Mouse (Mus musculus) common myeloid progenitor, adult 5-6 weeks (primary cell): ENCODE measurements around the gene Olfr974. TPM values are rescaled to one million over a fixed set of nuclear protein-coding genes. Genes with fewer than 3 reads are reported as not detected.
"Not testable (repeated sequence)": the region's sequence is repeated elsewhere in the genome, so short reads cannot be mapped to it uniquely, and the experiment has no call there.

Experiments used
- ATAC-seq: replicated peaks from 2 replicates; pipeline ENCODE4 v1.8.0; 2016; ENCODE audit warnings: low read depth, mild to moderate bottlenecking, moderate TSS enrichment, inconsistent platforms; ENCODE audit not compliant: poor library complexity, severe bottlenecking
- total RNA-seq: library from RNA; stranded (forward); fragments of 200-1000, 187-1606 nt; gene quantifications from 2 replicates; pipeline ENCODE4 v1.2.3, GENCODE M21; 2017

The Olfr974 gene
- not detected in 2 replicates for total RNA-seq

DNA sequence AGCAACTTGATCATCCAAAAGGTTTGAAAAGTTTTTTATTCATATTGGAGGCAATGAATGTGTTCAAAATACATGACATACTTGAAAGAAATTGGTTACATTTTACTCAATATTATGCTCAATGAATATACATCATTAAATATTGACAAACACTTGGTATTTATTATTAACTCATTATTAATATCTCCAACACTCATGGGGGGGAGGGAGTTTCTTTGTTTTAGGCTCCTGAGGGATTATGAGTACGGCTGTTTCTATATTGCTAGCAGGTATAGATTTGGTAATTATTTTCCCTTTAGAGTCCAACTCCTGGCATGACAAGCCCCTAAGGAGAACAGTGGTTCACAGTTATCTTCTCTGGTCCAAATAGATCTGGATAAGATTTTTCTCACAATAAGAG is at the start of gene Olfr974:
Gene Olfr974 (plus strand): TSS at position 301 of the 400 bp plus-strand sequence.
- no peak for ATAC-seq

DNA sequence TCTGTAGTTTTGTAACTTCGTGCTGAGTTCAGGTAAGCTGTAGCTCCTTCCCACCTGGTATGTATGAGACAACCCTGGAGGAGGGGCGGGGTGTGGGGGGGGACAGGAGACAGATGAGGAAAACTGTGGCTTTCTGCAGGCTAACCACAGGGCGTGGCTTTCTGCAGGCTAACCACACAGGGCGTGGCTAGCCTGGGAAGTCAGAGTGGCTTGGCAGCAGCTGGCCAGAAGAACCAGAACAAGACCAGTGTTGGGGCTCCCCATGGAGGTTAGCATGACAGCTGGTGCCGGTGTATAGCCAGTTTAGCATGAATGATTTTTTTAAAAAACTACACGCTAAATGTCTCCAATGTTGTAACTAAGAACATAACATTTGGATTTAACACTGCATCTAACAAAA is 32.2 kb upstream of the Olfr974 start:
- ATAC-seq = peak; percentile 95

- ATAC-seq = no peak
Measured at GRCm38 (mm10) chr9:39907036-39907435, 30.3 kb upstream of the Olfr974 start, which contains the start of gene Olfr229. TSS of gene Olfr229 (plus strand) at chr9:39907336.

- peak; percentile 80 for ATAC-seq
Measured at GRCm38 (mm10) chr9:39909939-39910338, 27.4 kb upstream of the Olfr974 start.

DNA sequence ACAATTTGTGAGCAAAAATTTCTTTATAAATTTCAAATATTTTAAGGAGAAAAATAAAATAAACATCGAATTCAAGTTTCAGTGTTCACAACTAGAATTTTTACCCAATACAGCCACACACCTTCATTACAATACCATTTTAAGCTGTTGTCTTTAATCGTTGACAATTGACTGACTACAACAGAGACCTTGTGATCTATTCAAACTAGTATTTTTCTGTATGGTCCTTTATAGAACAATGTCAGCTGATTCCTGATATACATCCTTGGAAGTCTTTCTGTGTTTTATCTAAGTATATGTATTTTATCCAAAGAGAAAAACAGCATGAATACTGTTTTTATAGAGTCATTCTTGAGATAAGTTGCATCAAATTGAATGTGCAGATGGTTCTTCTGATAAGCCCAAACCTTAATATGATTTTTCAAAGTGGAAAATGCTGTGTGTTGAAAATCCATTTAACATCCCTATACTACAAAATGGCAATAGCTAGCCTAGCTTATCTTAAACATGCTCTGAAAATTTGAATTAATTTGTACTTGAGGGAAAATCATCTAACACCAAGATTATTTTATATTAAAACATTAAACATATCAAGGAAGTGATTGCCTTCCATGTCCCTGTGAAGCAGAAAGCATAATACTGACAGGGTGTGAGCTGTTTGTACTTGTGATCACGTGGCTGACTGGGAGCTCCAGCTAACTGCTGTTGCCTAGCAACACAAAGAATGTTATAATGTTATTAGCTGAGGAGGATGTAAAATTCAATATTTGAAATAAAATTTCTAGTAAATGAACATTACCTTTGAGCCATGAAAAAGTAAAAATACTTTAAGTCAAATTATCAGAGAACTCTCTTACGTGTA is 9.1 kb upstream of the Olfr974 start:
- ATAC-seq = not testable (repeated sequence)

DNA sequence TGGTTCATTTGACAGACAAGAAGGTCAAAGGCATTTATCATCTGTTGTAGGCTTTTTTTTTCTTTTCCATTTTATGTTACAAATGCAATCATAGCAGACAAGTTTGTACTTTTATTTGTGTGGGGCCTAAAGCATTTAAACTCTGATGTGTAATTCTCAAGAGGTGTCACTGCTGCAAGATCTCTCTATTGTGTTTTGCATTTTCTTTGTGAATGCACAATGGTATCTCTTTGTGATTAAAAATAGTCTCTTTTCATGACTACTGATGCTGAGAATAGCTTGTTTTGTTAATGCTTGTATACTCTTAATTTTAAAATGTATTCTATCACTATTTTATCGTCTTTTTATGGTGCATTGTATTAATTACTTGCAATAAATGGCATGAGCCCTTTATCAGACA is 8.5 kb upstream of the Olfr974 start:
- not testable (repeated sequence) for ATAC-seq

DNA sequence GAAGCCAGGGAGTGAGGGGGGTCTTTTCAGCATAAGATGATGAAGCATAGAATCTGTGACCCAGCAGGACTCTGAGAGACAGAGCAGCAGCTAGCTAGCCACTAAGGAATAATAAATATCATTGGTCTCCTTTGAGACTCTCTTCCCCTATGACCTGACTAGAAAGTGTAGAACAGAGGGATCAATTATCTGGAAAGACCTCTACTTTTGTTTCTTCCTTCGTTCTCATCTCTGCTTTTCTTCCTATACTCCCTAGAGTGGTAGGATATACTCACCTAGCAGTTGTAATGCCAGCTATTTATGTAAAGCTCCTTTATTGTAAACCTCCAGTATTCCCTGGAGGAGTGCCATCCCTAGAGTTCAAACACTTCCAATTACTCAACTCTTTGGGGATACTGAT is 14.6 kb downstream of the Olfr974 start, which contains the start of gene Olfr975:
Gene Olfr975 (minus strand): TSS at position 101 of the 400 bp plus-strand sequence.
- no peak for ATAC-seq

GRCm38 (mm10) chr9:39961033-39961432 is 23.7 kb downstream of the Olfr974 start, which contains the start of gene Olfr976:
TSS of gene Olfr976 (minus strand) at chr9:39961133.
- not testable (repeated sequence) for ATAC-seq

- not testable (repeated sequence) for ATAC-seq
Measured at GRCm38 (mm10) chr9:39976581-39977145, 39.4 kb downstream of the Olfr974 start.

- no peak for ATAC-seq
Measured at GRCm38 (mm10) chr9:39991813-39992212, 54.5 kb downstream of the Olfr974 start, which contains the start of gene Olfr978. TSS of gene Olfr978 (plus strand) at chr9:39992113.

Other genes starting within 250 kb of the Olfr974 start
- not detected in 2 replicates for gene Olfr149, start 230.4 kb upstream of the Olfr974 start, total RNA-seq
- not detected in 2 replicates for gene Olfr965, start 226.1 kb upstream of the Olfr974 start, total RNA-seq
- gene Olfr150, start 206.5 kb upstream of the Olfr974 start, total RNA-seq = not detected in 2 replicates
- not detected in 2 replicates for gene Olfr967, start 191.3 kb upstream of the Olfr974 start, total RNA-seq
- not detected in 2 replicates for gene Olfr968, start 154.2 kb upstream of the Olfr974 start, total RNA-seq
- gene Olfr969, start 146.6 kb upstream of the Olfr974 start, total RNA-seq = not detected in 2 replicates
- not detected in 2 replicates for gene Olfr970, start 128.6 kb upstream of the Olfr974 start, total RNA-seq
- gene Olfr971, start 100.6 kb upstream of the Olfr974 start, total RNA-seq = not detected in 2 replicates
- not detected in 2 replicates for gene Olfr972, start 71.1 kb upstream of the Olfr974 start, total RNA-seq
- gene Olfr229, start 30.2 kb upstream of the Olfr974 start, total RNA-seq = not detected in 2 replicates
- not detected in 2 replicates for gene Olfr975, start 14.5 kb downstream of the Olfr974 start, total RNA-seq
- gene Olfr976, start 23.6 kb downstream of the Olfr974 start, total RNA-seq = not detected in 2 replicates
- not detected in 2 replicates for gene Olfr978, start 54.6 kb downstream of the Olfr974 start, total RNA-seq
- not detected in 2 replicates for gene Olfr979, start 66.0 kb downstream of the Olfr974 start, total RNA-seq
- gene Olfr980, start 72.1 kb downstream of the Olfr974 start, total RNA-seq = not detected in 2 replicates
- gene Olfr981, start 84.0 kb downstream of the Olfr974 start, total RNA-seq = not detected in 2 replicates
- gene Olfr982, start 136.3 kb downstream of the Olfr974 start, total RNA-seq = not detected in 2 replicates
- not detected in 2 replicates for gene Olfr983, start 156.1 kb downstream of the Olfr974 start, total RNA-seq
- gene Olfr984, start 176.7 kb downstream of the Olfr974 start, total RNA-seq = not detected in 2 replicates
- gene Olfr985, start 192.7 kb downstream of the Olfr974 start, total RNA-seq = not detected in 2 replicates
- gene Tmem225, start 210.6 kb downstream of the Olfr974 start, total RNA-seq = not detected in 2 replicates
- not detected in 2 replicates for gene Olfr986, start 243.4 kb downstream of the Olfr974 start, total RNA-seq